Mouse (Mus musculus) C2C12 (cell line): ENCODE measurements around the gene Zfp335.

Source experiments
- CTCF ChIP-seq: IDR thresholded peaks from one replicate; pipeline ENCODE4 v1.5.1; 2011; ENCODE audit not compliant: control insufficient read depth, insufficient read depth, insufficient read length
- FOSL1 ChIP-seq: IDR thresholded peaks from one replicate; pipeline ENCODE4 v1.8.0; 2011; ENCODE audit warnings: mild to moderate bottlenecking, low read length; ENCODE audit not compliant: poor library complexity, insufficient read depth, severe bottlenecking
- MAX ChIP-seq: IDR thresholded peaks from one replicate; pipeline ENCODE4 v1.6.1; 2011; ENCODE audit warnings: mild to moderate bottlenecking, control low read depth
- MYOG ChIP-seq: IDR thresholded peaks from one replicate; pipeline ENCODE4 v1.6.1; 2011; ENCODE audit not compliant: control insufficient read depth, insufficient read length; ENCODE audit errors: extremely low read depth
- USF1 ChIP-seq: IDR thresholded peaks from one replicate; pipeline ENCODE4 v1.6.1; 2011; ENCODE audit warnings: low read depth, mild to moderate bottlenecking, control low read depth, moderate library complexity

- TF ChIP-seq CTCF = no peak
- TF ChIP-seq MYOG = no peak
- no peak for TF ChIP-seq MAX
- TF ChIP-seq USF1 = no peak
- no peak for TF ChIP-seq FOSL1
These were observed 2.5 kb downstream of the Zfp335 start for GRCm38 (mm10) chr2:164909100-164909499.
